Mouse (Mus musculus): ENCODE data around the gene Grb10.

Grb10 gene

GRCm38 (mm10) chr11:11897645-11898357 is 140.7 kb downstream of the Grb10 start, which contains the start of gene Ddc:
Gene Ddc (minus strand): TSS chr11:11898144.
- DNase-seq: peak; percentile 26

- DNase-seq: no peak
Observed at GRCm38 (mm10) chr11:11895479-11895878, 143.0 kb downstream of the Grb10 start.

- no peak for DNase-seq
Observed at GRCm38 (mm10) chr11:11893769-11894168, 144.7 kb downstream of the Grb10 start.

- no peak for DNase-seq
Observed at GRCm38 (mm10) chr11:11892993-11893602, 145.4 kb downstream of the Grb10 start.

GRCm38 (mm10) chr11:11891832-11892231 is 146.7 kb downstream of the Grb10 start:
- no peak for DNase-seq

GRCm38 (mm10) chr11:11890139-11890741 is 148.2 kb downstream of the Grb10 start:
- no peak for DNase-seq

GRCm38 (mm10) chr11:11888727-11889126 is 149.8 kb downstream of the Grb10 start:
- no peak for DNase-seq

- DNase-seq: no peak
Observed at GRCm38 (mm10) chr11:11888051-11888450, 150.4 kb downstream of the Grb10 start.

GRCm38 (mm10) chr11:11886403-11886998 is 152.0 kb downstream of the Grb10 start:
- DNase-seq: no peak

- DNase-seq: no peak
Observed at GRCm38 (mm10) chr11:11885921-11886320, 152.6 kb downstream of the Grb10 start.

- no peak for DNase-seq
Observed at GRCm38 (mm10) chr11:11885246-11885643, 153.2 kb downstream of the Grb10 start.

GRCm38 (mm10) chr11:11884533-11885245 is 153.8 kb downstream of the Grb10 start:
- no peak for DNase-seq

- DNase-seq: no peak
Observed at GRCm38 (mm10) chr11:11881783-11882155, 156.7 kb downstream of the Grb10 start.

- no peak for DNase-seq
Observed at GRCm38 (mm10) chr11:11881026-11881782, 157.3 kb downstream of the Grb10 start.

All from lung, postnatal 10 days (tissue).